Mouse (Mus musculus) layer of hippocampus, adult 9-11 months (tissue): ENCODE results near the gene Olfr317.
"Not testable (repeated sequence)": the region's sequence is repeated elsewhere in the genome, so short reads cannot be mapped to it uniquely, and the experiment has no call there.

Experiments used
- DNase-seq: peaks from one replicate; pipeline ENCODE4 v3.0.0; 2022

Gene Olfr317

DNA sequence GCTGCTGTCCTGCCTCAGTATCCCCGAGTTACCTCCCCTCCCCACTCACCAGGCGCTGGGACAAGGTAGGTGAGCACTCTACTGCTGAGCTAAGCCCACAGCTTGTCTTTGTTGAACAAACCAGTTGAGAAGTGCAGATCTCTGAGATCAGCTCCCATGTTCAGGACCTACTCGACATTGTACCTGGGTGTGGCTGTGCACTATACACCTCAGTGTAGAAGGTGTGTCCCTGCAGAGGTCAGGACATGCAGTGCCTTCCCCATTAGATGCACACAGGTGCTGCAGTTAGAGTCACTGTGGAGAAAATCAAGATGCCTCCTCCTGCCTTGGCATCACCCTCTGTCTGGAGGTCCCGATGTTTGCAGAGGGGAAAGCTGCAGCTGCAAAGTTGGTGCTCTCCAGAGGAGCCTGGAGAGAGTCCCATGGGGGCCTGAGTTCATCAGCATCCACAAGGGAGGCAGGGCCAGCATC lies at the start of gene Olfr317:
Olfr317 (minus strand) TSS at position 421 of the 471 bp plus-strand sequence.
- no peak for DNase-seq

DNA sequence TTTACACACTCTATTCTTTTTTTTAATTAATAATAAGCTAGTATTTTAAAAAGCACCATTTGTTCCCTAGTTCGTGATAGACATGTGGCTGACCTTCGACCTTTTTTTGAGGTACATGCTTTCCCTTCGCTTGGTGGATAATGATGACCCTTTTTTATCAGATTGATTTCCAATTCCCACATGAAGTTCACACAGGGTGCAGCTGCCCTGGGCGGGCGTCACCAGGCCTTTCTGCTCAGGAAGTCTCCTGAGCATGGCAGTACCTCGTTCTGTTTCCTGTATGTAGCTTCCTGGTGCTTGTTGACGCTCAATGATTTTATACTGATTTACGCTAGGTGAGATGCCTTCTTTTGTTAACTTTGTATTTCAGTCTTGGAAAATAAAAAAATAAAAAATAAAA lies 49.3 kb upstream of the Olfr317 start:
- no peak for DNase-seq

DNA sequence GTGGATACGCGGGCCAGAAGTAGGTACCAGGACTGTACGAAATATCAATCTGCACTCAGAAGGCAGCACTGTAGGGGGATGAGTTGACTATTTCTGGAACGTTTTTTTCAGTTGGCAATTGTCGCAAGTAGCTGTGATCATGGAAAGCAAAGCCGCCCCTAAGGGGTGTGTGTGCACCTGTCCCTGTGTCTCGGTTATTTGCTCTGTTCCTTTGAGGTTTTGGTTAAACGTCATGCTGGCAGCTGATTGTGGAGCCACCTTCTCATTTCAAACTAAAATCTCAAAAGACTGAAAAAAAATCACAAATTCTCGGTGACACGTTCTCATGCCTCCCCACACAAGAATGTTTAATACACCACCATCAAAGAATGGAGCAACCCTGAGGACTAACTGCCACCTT lies 48.6 kb upstream of the Olfr317 start:
- no peak for DNase-seq

DNA sequence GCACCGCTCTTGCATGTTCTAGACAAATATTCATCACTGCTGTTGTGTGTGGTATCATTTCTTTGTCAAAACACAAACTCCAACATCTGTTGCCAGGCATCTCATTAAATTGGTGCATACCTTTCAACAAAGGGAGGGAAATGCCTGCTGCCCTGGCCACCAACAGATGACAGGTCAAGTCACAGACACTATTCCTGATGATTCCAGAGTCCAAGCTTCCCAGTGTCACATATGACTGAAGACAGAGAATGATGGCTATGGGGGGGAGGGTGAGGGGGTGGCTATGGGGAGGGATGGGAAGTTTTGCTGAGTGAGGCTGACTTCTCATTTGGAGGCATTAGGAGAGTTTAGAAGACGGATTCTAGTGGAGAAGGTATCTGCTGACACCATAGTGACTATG lies 45.2 kb upstream of the Olfr317 start:
- DNase-seq: no peak

DNA sequence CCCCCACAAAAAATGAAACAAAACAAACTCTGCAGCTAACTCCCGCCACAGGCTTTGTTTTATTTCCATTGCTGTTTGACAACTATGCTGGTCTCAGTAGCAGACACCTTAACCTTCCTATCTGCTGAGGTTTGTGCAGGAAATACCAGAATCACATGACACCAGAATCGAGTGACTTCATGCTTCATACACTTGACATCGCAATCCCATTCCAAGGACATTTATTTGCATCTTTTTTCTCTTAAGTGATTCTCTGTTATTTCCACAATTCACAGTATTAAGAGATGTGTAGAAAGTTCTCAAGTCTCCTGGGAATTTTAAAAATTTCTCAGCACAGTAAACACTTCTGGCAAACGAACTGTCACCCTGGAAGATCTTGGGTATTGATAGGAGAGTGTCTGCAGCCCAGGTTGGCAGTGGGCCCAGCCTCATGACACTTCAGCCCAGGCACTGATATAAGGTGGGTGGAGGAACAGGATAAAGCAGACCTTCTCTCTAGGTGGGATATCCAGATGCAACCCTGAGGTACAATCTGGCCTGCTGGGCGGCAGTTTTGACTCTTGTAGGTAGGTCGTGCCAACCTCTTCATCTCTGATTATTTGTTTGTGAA lies 43.6 kb upstream of the Olfr317 start, which contains the start of gene Olfr314:
Olfr314 (plus strand) TSS at position 473 of the 610 bp plus-strand sequence.
- DNase-seq: no peak

DNA sequence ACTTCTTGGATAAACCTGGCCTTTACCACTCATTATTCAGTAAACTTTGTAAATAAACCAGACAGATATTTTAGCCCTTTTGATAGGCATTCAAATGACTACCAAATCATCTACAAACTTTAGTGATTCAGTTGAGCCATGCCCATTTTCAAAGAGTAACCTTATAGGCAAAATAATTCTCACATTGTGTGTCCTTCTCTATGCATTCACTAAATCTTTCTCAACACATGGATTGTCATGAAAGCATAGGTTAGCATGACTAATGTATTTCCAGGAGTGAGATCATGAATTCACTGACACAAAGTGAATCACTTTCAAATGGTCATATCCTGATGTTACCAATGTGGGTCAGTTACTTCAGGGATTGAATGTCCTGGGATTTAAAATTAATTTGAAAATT lies 33.9 kb upstream of the Olfr317 start, which contains the start of gene Olfr315:
Olfr315 (plus strand) TSS at position 301 of the 400 bp plus-strand sequence.
- DNase-seq: no peak

DNA sequence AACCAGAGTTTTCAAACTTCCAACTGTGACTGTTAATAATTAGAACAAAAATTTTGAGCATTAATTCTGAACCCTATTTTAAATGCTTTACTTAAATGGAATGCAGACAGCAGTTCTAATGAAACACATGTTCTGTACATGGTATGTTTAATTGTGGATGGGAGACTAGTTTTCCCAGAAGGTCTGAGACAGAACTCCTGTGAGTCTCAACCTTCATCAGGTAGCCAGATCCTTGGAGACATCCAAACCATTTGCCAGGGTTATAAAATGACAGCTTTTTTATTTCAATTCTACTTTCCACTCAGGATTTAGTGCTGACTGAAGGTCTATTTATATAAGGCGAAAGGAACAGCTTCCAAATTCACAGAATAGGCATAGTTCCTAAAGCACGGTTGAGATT lies 13.4 kb upstream of the Olfr317 start, which contains the start of gene Olfr316:
Olfr316 (plus strand) TSS at position 301 of the 400 bp plus-strand sequence.
- DNase-seq: no peak

DNA sequence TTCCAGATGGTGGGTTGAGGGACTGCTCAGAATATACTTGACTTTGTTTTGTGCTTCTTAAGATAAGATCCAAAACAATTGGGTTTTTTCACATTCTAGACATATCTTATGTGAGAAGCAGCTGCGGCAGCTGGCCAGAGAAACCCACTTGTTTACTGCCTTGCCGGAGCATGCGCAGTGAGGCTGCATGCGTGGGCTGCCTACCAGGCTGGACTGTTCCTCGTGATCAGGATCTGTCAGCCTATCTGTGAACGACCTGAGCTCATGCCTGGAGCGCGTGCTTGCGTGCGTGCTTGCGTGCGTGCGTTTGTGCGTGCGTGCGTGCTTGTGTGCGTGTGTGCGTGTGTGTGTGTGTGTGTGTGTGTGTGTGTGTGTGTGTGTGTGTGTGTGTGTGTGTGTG lies 12.1 kb upstream of the Olfr317 start:
- peak; percentile 70 for DNase-seq

DNA sequence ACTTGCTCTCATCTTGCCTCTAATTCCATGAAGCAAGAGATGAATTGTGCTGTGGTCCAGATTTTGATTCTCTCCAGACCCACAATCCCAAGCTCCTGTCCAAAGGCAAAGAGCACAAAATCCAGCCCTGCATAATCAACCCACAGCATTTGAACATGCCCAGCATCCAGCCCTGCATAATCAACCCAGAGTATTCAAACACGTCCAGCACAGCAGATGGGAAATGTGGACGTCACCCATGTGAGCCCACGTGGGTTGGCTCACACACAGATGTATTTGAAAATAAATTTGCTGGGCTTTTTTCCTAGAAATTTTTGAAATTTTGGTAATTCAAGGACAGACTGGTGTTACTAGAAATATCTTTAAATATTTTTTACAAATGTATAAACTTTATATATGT lies 5.6 kb downstream of the Olfr317 start:
- DNase-seq: peak; percentile 67

DNA sequence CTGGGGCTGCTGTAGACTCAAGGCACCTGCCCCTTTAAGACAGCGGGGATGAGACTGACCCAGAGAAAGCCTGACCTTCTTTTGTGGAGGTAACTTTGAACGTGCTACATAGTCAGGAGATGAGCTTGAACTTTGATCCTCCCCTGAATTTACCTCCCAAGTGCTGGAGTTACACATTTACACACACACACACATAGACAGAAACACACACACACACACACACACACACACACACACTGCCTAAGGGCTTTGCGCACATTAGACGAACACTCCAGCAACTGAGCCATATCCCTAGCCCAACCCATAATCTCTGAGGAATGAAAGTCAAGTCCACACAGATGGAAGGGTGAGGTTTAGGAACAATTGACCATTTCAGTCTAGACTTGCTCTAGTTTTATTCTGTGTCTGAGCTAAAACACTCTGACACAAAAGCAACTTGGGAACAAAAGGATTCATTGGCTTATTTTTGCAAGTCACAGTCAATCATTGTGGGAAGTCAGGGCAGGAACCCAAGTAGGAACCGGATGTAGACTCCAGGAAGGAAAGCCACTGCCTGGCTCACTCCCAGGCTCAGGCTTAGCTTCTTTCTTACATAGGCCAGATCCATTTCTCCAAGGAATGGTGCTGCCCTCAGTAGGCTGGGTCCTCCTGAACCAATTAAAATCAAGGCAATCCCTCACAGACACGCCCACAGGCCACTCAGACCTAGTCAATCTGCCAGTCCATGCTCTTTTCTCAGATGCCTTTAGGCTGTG lies 10.9 kb downstream of the Olfr317 start:
- not testable (repeated sequence) for DNase-seq

DNA sequence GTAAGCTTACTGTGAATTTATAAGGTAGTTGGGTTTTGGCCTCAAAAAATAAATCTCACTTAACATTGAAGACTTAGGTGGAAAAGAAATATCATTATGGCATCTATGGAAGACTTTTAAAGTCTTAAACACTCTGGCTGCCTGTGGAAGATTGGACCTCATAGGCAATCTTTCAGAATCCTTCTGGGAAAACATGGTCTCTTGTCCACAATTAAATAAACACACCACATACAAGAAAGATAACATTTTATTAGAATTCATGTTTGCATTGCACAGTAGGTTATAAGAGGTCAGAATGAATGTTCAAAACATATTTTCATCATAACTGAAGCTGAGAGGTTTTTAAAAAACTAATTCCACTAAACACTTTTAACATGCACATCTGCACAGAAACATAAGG lies 15.1 kb downstream of the Olfr317 start, which contains the start of gene Olfr318:
Olfr318 (minus strand) TSS at position 101 of the 400 bp plus-strand sequence.
- DNase-seq: no peak

DNA sequence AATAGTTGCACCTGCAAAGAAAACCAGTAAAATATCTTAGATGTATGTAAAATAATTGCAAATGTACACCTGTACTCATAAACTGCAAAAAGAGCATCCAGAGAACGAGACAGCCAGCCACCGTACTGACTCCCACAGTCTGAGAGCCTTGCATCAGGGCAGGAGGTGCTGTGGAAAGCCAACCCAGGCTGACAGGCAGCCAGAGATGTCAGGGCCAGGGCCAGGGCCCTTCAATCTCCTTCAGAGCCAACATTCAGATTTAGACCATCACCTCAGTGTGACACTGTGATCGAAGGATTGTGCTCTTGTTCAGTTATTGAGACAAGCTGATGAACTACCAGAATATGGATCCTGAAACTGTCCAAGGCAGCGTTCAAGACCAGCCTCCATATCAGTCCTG lies 19.3 kb downstream of the Olfr317 start:
- no peak for DNase-seq

DNA sequence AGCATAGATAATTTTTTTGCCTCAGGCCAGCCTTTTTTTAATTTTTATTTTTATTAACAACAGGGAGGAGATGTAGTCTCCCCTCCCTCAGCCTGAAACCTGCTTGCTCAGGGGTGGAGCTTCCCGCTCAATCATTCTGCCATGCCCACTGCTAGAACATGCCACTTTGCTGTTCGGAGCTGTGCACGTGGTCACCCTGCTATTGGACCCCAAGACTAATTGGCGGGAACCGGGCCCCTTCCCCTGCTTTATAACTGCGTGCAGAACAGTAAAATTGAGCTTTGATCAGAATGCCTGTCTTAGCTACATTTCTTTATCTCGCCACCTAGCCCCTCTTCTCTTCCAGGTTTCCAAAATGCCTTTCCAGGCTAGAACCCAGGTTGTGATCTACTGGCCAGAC lies 21.3 kb downstream of the Olfr317 start:
- not testable (repeated sequence) for DNase-seq

DNA sequence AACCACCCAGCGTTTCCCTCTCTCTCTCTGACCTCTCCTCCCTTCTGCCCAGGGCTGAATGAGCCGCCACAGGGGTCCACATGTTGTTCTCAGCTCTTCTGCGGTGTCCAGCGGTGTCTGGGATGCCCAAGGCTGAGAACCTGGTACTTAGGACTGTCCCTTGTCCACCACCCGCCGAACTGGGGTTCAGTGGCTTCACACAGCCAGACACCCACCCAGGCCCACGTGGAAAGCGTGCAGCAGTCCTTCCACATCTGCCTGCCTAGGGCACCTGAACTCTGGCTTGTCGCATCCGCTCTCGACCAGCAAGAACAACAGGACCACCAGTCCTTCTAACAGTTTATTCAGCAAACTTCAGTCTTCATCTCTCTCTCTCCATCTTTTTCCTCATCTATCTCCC lies 29.9 kb downstream of the Olfr317 start:
- no peak for DNase-seq

DNA sequence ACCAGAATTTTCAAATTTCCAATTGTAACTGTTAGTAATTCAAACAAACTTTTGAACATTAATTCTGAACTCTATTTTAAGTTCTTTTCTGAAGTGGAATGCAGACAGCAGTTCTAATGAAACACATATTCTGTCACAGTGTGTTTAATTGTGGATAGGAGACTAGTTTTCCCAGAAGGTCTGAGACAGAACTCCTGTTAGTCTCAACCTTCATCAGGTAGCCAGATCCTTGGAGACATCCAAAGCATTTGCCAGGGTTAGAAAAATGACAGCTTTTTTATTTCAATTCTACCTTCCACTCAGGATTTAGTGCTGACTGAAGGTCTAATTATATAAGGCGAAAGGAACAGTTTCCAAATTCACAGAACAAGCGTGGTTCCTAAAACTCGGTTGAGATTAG lies 40.1 kb downstream of the Olfr317 start, which contains the start of gene Olfr319:
Olfr319 (plus strand) TSS at position 301 of the 400 bp plus-strand sequence.
- no peak for DNase-seq
